ENCODE assay signal across 25 mouse cellular contexts in the genomic region with DNA sequence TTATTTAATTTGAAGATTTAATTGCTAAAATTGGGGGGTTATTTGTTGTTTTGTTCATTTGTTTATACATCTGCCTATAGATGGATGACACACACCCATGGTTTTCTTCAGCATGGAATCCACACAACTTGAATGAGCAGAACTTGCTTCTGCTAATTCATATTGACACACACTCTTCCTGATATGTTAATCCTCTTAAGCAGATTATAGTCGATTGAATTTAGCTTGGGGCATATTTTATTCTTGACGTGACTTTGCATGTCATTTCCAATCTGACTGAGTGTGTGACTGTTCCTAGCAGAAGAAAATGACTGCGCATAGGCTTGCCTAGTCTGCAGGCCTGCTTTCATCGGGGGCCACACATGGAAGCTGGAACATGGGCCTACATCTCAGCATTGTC.
DNase-seq lines count a peak whose midpoint lies in the region; ATAC-seq and TF ChIP-seq lines count a peak whose summit lies in the region.
"Had no signal": no experiment of that assay in that cellular context is flagged by ENCODE, and none has a peak within 500 bp of the region (broad histone marks: within the 10 kb centered on the region; RNA-seq: fewer than 3 reads in every experiment).

No protein-coding gene starts in this region.

- peak; percentile 68 for ATAC-seq in midbrain, embryonic 12.5 days (ENCODE audit: low FRiP score, low read depth)
- ATAC-seq in midbrain, postnatal 0 days (ENCODE audit: low FRiP score): no peak
- peak; percentile 66; the same call in 1 of the 2 replicates for ATAC-seq in midbrain, embryonic 14.5 days (ENCODE audit: low FRiP score, low TSS enrichment)
- ATAC-seq: activated CD4-positive, CD25-positive, alpha-beta regulatory T cell, adult 4 months; CD4-positive, CD25-positive, alpha-beta regulatory T cell, adult 4 months; forebrain, embryonic 14.5 days; forebrain, postnatal 0 days had no signal

- H3K9ac ChIP-seq in midbrain, embryonic 12.5 days (replicated peaks): no peak overlapping the region
- no peak overlapping the region for H3K9ac ChIP-seq in midbrain, postnatal 0 days (replicated peaks; ENCODE audit: low read length, poor library complexity, severe bottlenecking)
- H3K9ac ChIP-seq in midbrain, embryonic 14.5 days (replicated peaks; ENCODE audit: low read length): no peak overlapping the region
- H3K9ac ChIP-seq: embryonic facial prominence, embryonic 15.5 days; forebrain, postnatal 0 days; heart, embryonic 13.5 days; hindbrain, embryonic 15.5 days had no signal

- no peaks in the 10 kb centered on the region for H3K9me3 ChIP-seq in midbrain, embryonic 12.5 days
- no peaks in the 10 kb centered on the region for H3K9me3 ChIP-seq in midbrain, postnatal 0 days (ENCODE audit: low read length)
- H3K9me3 ChIP-seq in midbrain, embryonic 14.5 days (ENCODE audit: control insufficient read depth, low read length): no peaks in the 10 kb centered on the region
- H3K9me3 ChIP-seq in heart, embryonic 10.5 days: no peaks in the 10 kb centered on the region
- H3K9me3 ChIP-seq: embryonic facial prominence, embryonic 15.5 days; heart, embryonic 13.5 days; hindbrain, embryonic 15.5 days had no signal

- WGBS in midbrain, embryonic 12.5 days: 35% methylated on average over 4 of the region's 4 CpGs
- WGBS in midbrain, postnatal 0 days: 33% methylated on average over 4 of the region's 4 CpGs
- 27% methylated on average over 4 of the region's 4 CpGs for WGBS in midbrain, embryonic 14.5 days
- WGBS in heart, embryonic 10.5 days: 81% methylated on average over 4 of the region's 4 CpGs

- no peaks in the 10 kb centered on the region for H3K4me1 ChIP-seq in midbrain, embryonic 12.5 days
- H3K4me1 ChIP-seq in midbrain, postnatal 0 days (ENCODE audit: insufficient read depth, low read length): no peaks in the 10 kb centered on the region
- H3K4me1 ChIP-seq in midbrain, embryonic 14.5 days (ENCODE audit: control insufficient read depth, insufficient read depth, low read length): no peaks in the 10 kb centered on the region
- H3K4me1 ChIP-seq in heart, embryonic 10.5 days: no peaks in the 10 kb centered on the region
- H3K4me1 ChIP-seq: embryonic facial prominence, embryonic 15.5 days; heart, embryonic 13.5 days; hindbrain, embryonic 15.5 days had no signal

- TF ChIP-seq CTCF in midbrain, postnatal 0 days (IDR thresholded peaks at IDR 0.05): no peak

- H3K27ac ChIP-seq in midbrain, embryonic 12.5 days (replicated peaks): no peak overlapping the region
- no peak overlapping the region for H3K27ac ChIP-seq in midbrain, postnatal 0 days (ENCODE audit: low read depth, low read length)
- no peak overlapping the region for H3K27ac ChIP-seq in midbrain, embryonic 14.5 days (replicated peaks; ENCODE audit: low read depth, low read length)
- no peak overlapping the region for H3K27ac ChIP-seq in heart, embryonic 10.5 days
- H3K27ac ChIP-seq: embryonic facial prominence, embryonic 15.5 days; heart, embryonic 13.5 days; hindbrain, embryonic 15.5 days had no signal

- no peak overlapping the region for H3K4me2 ChIP-seq in midbrain, embryonic 12.5 days (replicated peaks)
- no peak overlapping the region for H3K4me2 ChIP-seq in midbrain, postnatal 0 days (ENCODE audit: low read depth, low read length, poor library complexity, severe bottlenecking)
- H3K4me2 ChIP-seq in midbrain, embryonic 14.5 days (ENCODE audit: low read length): no peak overlapping the region
- H3K4me2 ChIP-seq: embryonic facial prominence, embryonic 15.5 days; heart, embryonic 13.5 days; hindbrain, embryonic 15.5 days had no signal

- DNase-seq in midbrain, postnatal 0 days (ENCODE audit: low spot score): no peak
- peak; percentile 59 for DNase-seq in midbrain, embryonic 14.5 days
- DNase-seq in retina, embryonic 14.5 days (ENCODE audit: low spot score): peak; percentile 28
- DNase-seq in Muller cell, postnatal 12 days (ENCODE audit: inconsistent ontology term): no peak
- no peak for DNase-seq in heart, embryonic 10.5 days (ENCODE audit: low spot score)
- DNase-seq in testis, postnatal 14 days (ENCODE audit: low spot score): no peak
- DNase-seq: adrenal gland, postnatal 10 days; adrenal gland, postnatal 36 days; cerebellum, adult 11-12 months; cerebellum, adult 8-10 months; cerebellum, postnatal 10 days; cerebellum, postnatal 36 days; embryo, embryonic 11 days; forebrain, postnatal 0 days; gastrocnemius, postnatal 25 days; heart, adult 18-20 months; heart, postnatal 14 days; heart, postnatal 4 days had no signal

- H3K4me3 ChIP-seq in midbrain, embryonic 12.5 days: no peak overlapping the region
- no peak overlapping the region for H3K4me3 ChIP-seq in midbrain, postnatal 0 days (ENCODE audit: low read depth, low read length)
- H3K4me3 ChIP-seq in midbrain, embryonic 14.5 days (replicated peaks; ENCODE audit: low read depth, low read length): no peak overlapping the region
- no peak overlapping the region for H3K4me3 ChIP-seq in heart, embryonic 10.5 days
- H3K4me3 ChIP-seq: embryonic facial prominence, embryonic 15.5 days; heart, embryonic 13.5 days; hindbrain, embryonic 15.5 days had no signal

- no peaks in the 10 kb centered on the region for H3K36me3 ChIP-seq in midbrain, embryonic 12.5 days
- H3K36me3 ChIP-seq in midbrain, postnatal 0 days (ENCODE audit: insufficient read depth, low read length): no peaks in the 10 kb centered on the region
- H3K36me3 ChIP-seq in midbrain, embryonic 14.5 days (ENCODE audit: control insufficient read depth, insufficient read depth, low read length): no peaks in the 10 kb centered on the region
- H3K36me3 ChIP-seq in heart, embryonic 10.5 days: no peaks in the 10 kb centered on the region
- H3K36me3 ChIP-seq: embryonic facial prominence, embryonic 15.5 days; heart, embryonic 13.5 days; hindbrain, embryonic 15.5 days had no signal

- H3K27me3 ChIP-seq in midbrain, embryonic 12.5 days: peaks cover 12% of the 10 kb centered on the region
- H3K27me3 ChIP-seq in midbrain, postnatal 0 days (ENCODE audit: insufficient read depth, low read length): no peaks in the 10 kb centered on the region
- no peaks in the 10 kb centered on the region for H3K27me3 ChIP-seq in midbrain, embryonic 14.5 days (ENCODE audit: control insufficient read depth, insufficient read depth, low read length)
- no peaks in the 10 kb centered on the region for H3K27me3 ChIP-seq in heart, embryonic 10.5 days (ENCODE audit: insufficient read depth, poor library complexity, severe bottlenecking)
- H3K27me3 ChIP-seq: embryonic facial prominence, embryonic 15.5 days; heart, embryonic 13.5 days; hindbrain, embryonic 15.5 days had no signal

Comparison
In these comparisons a context has a peak if more than half of its experiments do, and no peak if none do; other contexts are left out.
1. DNase-seq: peak in midbrain, embryonic 14.5 days (single experiment) and retina, embryonic 14.5 days (single experiment); none in midbrain, postnatal 0 days (single experiment), Muller cell, postnatal 12 days (single experiment), heart, embryonic 10.5 days (single experiment) and testis, postnatal 14 days (single experiment).